Comparison of ENCODE assay signal across 20 mouse cellular contexts in genomic region chr2:166551831-166552498, GRCm38 (mm10).
DNase-seq lines count a peak whose midpoint lies in the region; ATAC-seq lines count a peak whose summit lies in the region.
"Had no signal": no experiment of that assay in that cellular context is flagged by ENCODE, and none has a peak within 500 bp of the region (broad histone marks: within the 10 kb centered on the region; RNA-seq: fewer than 3 reads in every experiment).

No protein-coding gene starts in this region.

- 24% methylated on average over 15 of the region's 15 CpGs for WGBS in neural tube, embryonic 12.5 days
- WGBS in embryonic facial prominence, embryonic 11.5 days, result 62% methylated on average over 15 of the region's 15 CpGs
- 37% methylated on average over 15 of the region's 15 CpGs for WGBS in midbrain, embryonic 11.5 days
- WGBS in kidney, embryonic 15.5 days, result 62% methylated on average over 15 of the region's 15 CpGs

- no peaks in the 10 kb centered on the region for H3K9me3 ChIP-seq in neural tube, embryonic 12.5 days
- no peaks in the 10 kb centered on the region for H3K9me3 ChIP-seq in embryonic facial prominence, embryonic 11.5 days (replicated peaks; ENCODE audit: control insufficient read depth, low read length)
- H3K9me3 ChIP-seq in midbrain, embryonic 11.5 days (ENCODE audit: control insufficient read depth, low read length), result no peaks in the 10 kb centered on the region
- no peaks in the 10 kb centered on the region for H3K9me3 ChIP-seq in kidney, embryonic 15.5 days (replicated peaks)
- H3K9me3 ChIP-seq: embryonic facial prominence, embryonic 12.5 days; hindbrain, embryonic 15.5 days; liver, embryonic 13.5 days; stomach, embryonic 15.5 days had no signal

- ATAC-seq in neural tube, embryonic 12.5 days (ENCODE audit: low FRiP score, low read depth), result no peak
- no peak for ATAC-seq in embryonic facial prominence, embryonic 11.5 days (replicated peaks; ENCODE audit: insufficient number of reproducible peaks, low FRiP score, low TSS enrichment, low read depth)
- no peak for ATAC-seq in midbrain, embryonic 11.5 days (ENCODE audit: low FRiP score)
- ATAC-seq in kidney, embryonic 15.5 days (replicated peaks; ENCODE audit: low FRiP score), result no peak
- ATAC-seq: CD4-positive, CD25-positive, alpha-beta regulatory T cell, adult 4 months had no signal

- H3K36me3 ChIP-seq in neural tube, embryonic 12.5 days, result no peaks in the 10 kb centered on the region
- no peaks in the 10 kb centered on the region for H3K36me3 ChIP-seq in embryonic facial prominence, embryonic 11.5 days (replicated peaks; ENCODE audit: control insufficient read depth, insufficient read depth, low read depth, low read length)
- H3K36me3 ChIP-seq in midbrain, embryonic 11.5 days (ENCODE audit: control insufficient read depth, insufficient read depth, low read length), result no peaks in the 10 kb centered on the region
- H3K36me3 ChIP-seq in kidney, embryonic 15.5 days, result no peaks in the 10 kb centered on the region
- H3K36me3 ChIP-seq: embryonic facial prominence, embryonic 12.5 days; hindbrain, embryonic 15.5 days; liver, embryonic 13.5 days; stomach, embryonic 15.5 days had no signal

- 0 out of 2 replicates have a peak overlapping the region, but pooled peaks have one; percentile 15 for H3K4me2 ChIP-seq in neural tube, embryonic 12.5 days (replicated peaks)
- H3K4me2 ChIP-seq in embryonic facial prominence, embryonic 11.5 days (ENCODE audit: low read depth, low read length), result no peak overlapping the region
- no peak overlapping the region for H3K4me2 ChIP-seq in midbrain, embryonic 11.5 days
- no peak overlapping the region for H3K4me2 ChIP-seq in kidney, embryonic 15.5 days
- H3K4me2 ChIP-seq: embryonic facial prominence, embryonic 12.5 days; hindbrain, embryonic 15.5 days; liver, embryonic 13.5 days; stomach, embryonic 15.5 days had no signal

- peaks cover 50% of the 10 kb centered on the region for H3K4me1 ChIP-seq in neural tube, embryonic 12.5 days
- H3K4me1 ChIP-seq in embryonic facial prominence, embryonic 11.5 days (ENCODE audit: control insufficient read depth, insufficient read depth, low read length), result no peaks in the 10 kb centered on the region
- peaks cover 18% of the 10 kb centered on the region for H3K4me1 ChIP-seq in midbrain, embryonic 11.5 days (ENCODE audit: control insufficient read depth, insufficient read depth, low read length)
- H3K4me1 ChIP-seq in kidney, embryonic 15.5 days, result peaks cover 28% of the 10 kb centered on the region

- H3K4me3 ChIP-seq in neural tube, embryonic 12.5 days, result no peak overlapping the region
- no peak overlapping the region for H3K4me3 ChIP-seq in embryonic facial prominence, embryonic 11.5 days (ENCODE audit: low read depth, low read length)
- H3K4me3 ChIP-seq in midbrain, embryonic 11.5 days (ENCODE audit: low read depth, low read length), result no peak overlapping the region
- H3K4me3 ChIP-seq in kidney, embryonic 15.5 days (replicated peaks), result no peak overlapping the region
- H3K4me3 ChIP-seq: embryonic facial prominence, embryonic 12.5 days; hindbrain, embryonic 15.5 days; liver, embryonic 13.5 days; stomach, embryonic 15.5 days had no signal

- 0 out of 2 replicates have a peak, but pooled peaks cover 4% of the 10 kb centered on the region for H3K27me3 ChIP-seq in neural tube, embryonic 12.5 days (replicated peaks)
- no peaks in the 10 kb centered on the region for H3K27me3 ChIP-seq in embryonic facial prominence, embryonic 11.5 days (ENCODE audit: control insufficient read depth, insufficient read depth, low read length)
- H3K27me3 ChIP-seq in midbrain, embryonic 11.5 days (ENCODE audit: control insufficient read depth, insufficient read depth, low read length), result no peaks in the 10 kb centered on the region; the same call in 1 of the 2 replicates
- no peaks in the 10 kb centered on the region for H3K27me3 ChIP-seq in kidney, embryonic 15.5 days
- H3K27me3 ChIP-seq: embryonic facial prominence, embryonic 12.5 days; hindbrain, embryonic 15.5 days; liver, embryonic 13.5 days; stomach, embryonic 15.5 days had no signal

- DNase-seq in neural tube, embryonic 10.5 days (ENCODE audit: extremely low spot score, low spot score), result no peak
- DNase-seq in embryonic facial prominence, embryonic 11.5 days (ENCODE audit: low spot score), result peak; percentile 22
- DNase-seq in midbrain, embryonic 11.5 days (ENCODE audit: low spot score, missing footprints), result no peak
- peak; percentile 28 for DNase-seq in telencephalon, adult 2 months (ENCODE audit: low read depth, low spot score)
- no peak for DNase-seq in urinary bladder, postnatal 4 days (ENCODE audit: low spot score in 2 of 2)
- DNase-seq: adrenal gland, adult 2 months; gastrocnemius, postnatal 25 days; kidney, postnatal 10 days; layer of hippocampus, adult 9-11 months; left cerebral cortex, postnatal 4 days; liver, embryonic 13.5 days; lung, postnatal 10 days; right cerebral cortex, postnatal 4 days; thymus, postnatal 14 days had no signal

- no peak overlapping the region for H3K9ac ChIP-seq in neural tube, embryonic 12.5 days
- H3K9ac ChIP-seq in embryonic facial prominence, embryonic 11.5 days (replicated peaks; ENCODE audit: low read length), result no peak overlapping the region
- no peak overlapping the region for H3K9ac ChIP-seq in midbrain, embryonic 11.5 days (ENCODE audit: low read length)
- no peak overlapping the region for H3K9ac ChIP-seq in kidney, embryonic 15.5 days
- H3K9ac ChIP-seq: embryonic facial prominence, embryonic 12.5 days; hindbrain, embryonic 15.5 days; liver, embryonic 13.5 days; stomach, embryonic 15.5 days had no signal

- no peak overlapping the region for H3K27ac ChIP-seq in neural tube, embryonic 12.5 days
- H3K27ac ChIP-seq in embryonic facial prominence, embryonic 11.5 days (replicated peaks; ENCODE audit: low read depth, low read length), result no peak overlapping the region
- H3K27ac ChIP-seq in midbrain, embryonic 11.5 days (ENCODE audit: low read depth, low read length), result peak overlapping the region; percentile 32; the same call in 1 of the 2 replicates
- no peak overlapping the region for H3K27ac ChIP-seq in kidney, embryonic 15.5 days
- H3K27ac ChIP-seq: embryonic facial prominence, embryonic 12.5 days; hindbrain, embryonic 15.5 days; liver, embryonic 13.5 days; stomach, embryonic 15.5 days had no signal

Comparison
In these comparisons a context has a peak if more than half of its experiments do, and no peak if none do; other contexts are left out.
1. DNase-seq: peak in embryonic facial prominence, embryonic 11.5 days (single experiment) and telencephalon, adult 2 months (single experiment); none in neural tube, embryonic 10.5 days (single experiment), midbrain, embryonic 11.5 days (single experiment) and urinary bladder, postnatal 4 days (0 of 2).